ENCODE assay signal across 34 mouse cellular contexts in the genomic region with DNA sequence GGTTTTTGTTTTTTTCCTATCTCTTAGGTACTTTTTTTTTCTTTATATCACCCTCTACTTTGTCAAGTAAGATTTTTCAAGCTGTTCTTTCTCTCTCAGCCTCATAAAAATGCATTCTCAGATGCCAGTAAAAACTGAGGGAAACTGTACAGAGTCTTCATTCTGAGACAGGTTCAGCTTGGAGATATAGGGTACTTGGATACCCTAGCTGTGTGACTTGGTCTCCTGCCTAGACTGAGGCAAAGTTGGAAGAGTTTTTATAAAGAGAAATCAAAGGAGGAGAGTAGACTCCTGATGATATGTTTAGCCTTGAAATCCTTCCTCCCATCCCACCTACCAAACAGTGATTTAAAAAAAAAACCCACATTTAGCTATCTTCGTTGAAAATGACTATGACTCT.
"Had no signal": no experiment of that assay in that cellular context is flagged by ENCODE, and none has a peak within 500 bp of the region (broad histone marks: within the 10 kb centered on the region; RNA-seq: fewer than 3 reads in every experiment).

No protein-coding gene starts in this region.

- ATAC-seq: hindbrain, embryonic 16.5 days; hindbrain, postnatal 0 days; inflammation-experienced regulatory T-cells, adult 6 months; intestine, embryonic 15.5 days; intestine, embryonic 16.5 days; intestine, postnatal 0 days had no signal

- H3K4me1 ChIP-seq: hindbrain, embryonic 10.5 days; hindbrain, embryonic 12.5 days; intestine, embryonic 15.5 days; kidney, embryonic 15.5 days had no signal

- H3K36me3 ChIP-seq: heart, embryonic 12.5 days; heart, embryonic 13.5 days; heart, embryonic 15.5 days; hindbrain, embryonic 10.5 days; hindbrain, embryonic 12.5 days; hindbrain, embryonic 13.5 days; hindbrain, embryonic 15.5 days; intestine, embryonic 15.5 days; kidney, embryonic 15.5 days had no signal

- H3K27ac ChIP-seq: heart, embryonic 13.5 days; heart, embryonic 15.5 days; hindbrain, embryonic 10.5 days; hindbrain, embryonic 12.5 days; hindbrain, embryonic 13.5 days; hindbrain, embryonic 14.5 days; hindbrain, embryonic 15.5 days; hindbrain, postnatal 0 days; intestine, embryonic 15.5 days; kidney, embryonic 15.5 days; kidney, postnatal 0 days; layer of hippocampus, adult 2 months; left cerebral cortex, adult 2 months had no signal

- H3K9me3 ChIP-seq: heart, embryonic 12.5 days; heart, embryonic 13.5 days; heart, embryonic 15.5 days; hindbrain, embryonic 10.5 days; hindbrain, embryonic 12.5 days; hindbrain, embryonic 13.5 days; hindbrain, embryonic 15.5 days; intestine, embryonic 15.5 days; kidney, embryonic 15.5 days had no signal

- H3K9ac ChIP-seq: heart, embryonic 12.5 days; heart, embryonic 13.5 days; heart, embryonic 15.5 days; hindbrain, embryonic 12.5 days; hindbrain, embryonic 13.5 days; hindbrain, embryonic 14.5 days; hindbrain, embryonic 15.5 days; intestine, embryonic 15.5 days; kidney, embryonic 15.5 days had no signal

- H3K4me2 ChIP-seq: heart, embryonic 15.5 days; hindbrain, embryonic 12.5 days; hindbrain, embryonic 13.5 days; hindbrain, embryonic 14.5 days; hindbrain, embryonic 15.5 days; intestine, embryonic 15.5 days; kidney, embryonic 15.5 days had no signal

- DNase-seq: heart, postnatal 10 days; heart, postnatal 14 days; heart, postnatal 36 days; heart, postnatal 4 days; kidney, adult 11 months; kidney, adult 18-20 months; kidney, adult 2 months; kidney, adult 8-10 months; kidney, adult 9 months; kidney, postnatal 10 days; kidney, postnatal 14 days; kidney, postnatal 25 days; kidney, postnatal 36 days; kidney, postnatal 4 days; layer of hippocampus, adult 9-11 months; layer of hippocampus, postnatal 36 days had no signal

- H3K4me3 ChIP-seq: heart, embryonic 12.5 days; heart, embryonic 13.5 days; heart, embryonic 15.5 days; hindbrain, embryonic 10.5 days; hindbrain, embryonic 12.5 days; hindbrain, embryonic 13.5 days; hindbrain, embryonic 15.5 days; intestine, embryonic 15.5 days; kidney, embryonic 15.5 days; layer of hippocampus, adult 2 months; left cerebral cortex, adult 2 months had no signal

- H3K27me3 ChIP-seq: hindbrain, embryonic 12.5 days; hindbrain, embryonic 13.5 days; hindbrain, embryonic 15.5 days; intestine, embryonic 15.5 days; kidney, embryonic 15.5 days had no signal
